Mouse (Mus musculus) kidney, embryonic 14.5 days (tissue): ENCODE data around the gene Bpifc. TPM values are rescaled to one million over a fixed set of nuclear protein-coding genes. Genes with fewer than 3 reads are reported as not detected.
"Not testable (repeated sequence)": the region's sequence is repeated elsewhere in the genome, so short reads cannot be mapped to it uniquely, and the experiment has no call there.

Experiments
- ATAC-seq: fragments of 200-750 bp; cut with Nextera tagmentation; 2 replicates; pipeline ENCODE4 v1.8.0; 2017; ENCODE audit warnings: moderate number of reproducible peaks, mild to moderate bottlenecking, moderate TSS enrichment, moderate library complexity; ENCODE audit not compliant: low FRiP score, low TSS enrichment
- H3K27ac ChIP-seq: fragments of 300-500 bp; sonication (generic); 2 replicates; pipeline ENCODE4 v1.5.1; 2014; ENCODE audit warnings: low read depth, mild to moderate bottlenecking, low read length, moderate library complexity, mixed read lengths
- H3K27me3 ChIP-seq: fragments of 300-500 bp; sonication (generic); 2 replicates; pipeline ENCODE4 v1.6.1; 2014; ENCODE audit warnings: mild to moderate bottlenecking, low read length; ENCODE audit not compliant: control insufficient read depth, insufficient read depth
- H3K36me3 ChIP-seq: fragments of 300-500 bp; sonication (generic); 2 replicates; pipeline ENCODE4 v1.6.1; 2014; ENCODE audit warnings: low read length, mixed read lengths; ENCODE audit not compliant: control insufficient read depth, insufficient read depth
- H3K4me1 ChIP-seq: fragments of 300-500 bp; sonication (generic); 2 replicates; pipeline ENCODE4 v1.6.1; 2014; ENCODE audit warnings: low read length, mixed read lengths; ENCODE audit not compliant: control insufficient read depth, insufficient read depth
- H3K4me2 ChIP-seq: fragments of 300-500 bp; sonication (generic); replicated peaks from 2 replicates; pipeline ENCODE4 v1.6.1; 2014; ENCODE audit warnings: low read depth, mild to moderate bottlenecking, low read length
- H3K4me3 ChIP-seq: fragments of 300-500 bp; sonication (generic); 2 replicates; pipeline ENCODE4 v1.5.1; 2014; ENCODE audit warnings: mild to moderate bottlenecking, low read length
- H3K9ac ChIP-seq: fragments of 300-500 bp; sonication (generic); 2 replicates; pipeline ENCODE4 v1.6.1; 2014; ENCODE audit warnings: low read depth, mild to moderate bottlenecking, low read length, moderate library complexity
- H3K9me3 ChIP-seq: fragments of 300-500 bp; sonication (generic); 2 replicates; pipeline ENCODE4 v1.6.1; 2016; ENCODE audit warnings: low read length; ENCODE audit not compliant: control insufficient read depth
- WGBS: fragments of 180-500 bp; shearing (Covaris S2); extraction: QIAGEN DNeasy Blood & Tissue Kit; methylation state at CpG from one replicate; pipeline ENCODE4 v1.1.7; 2014; 5-methylcytosine and 5-hydroxymethylcytosine counted together
- polyA plus RNA-seq: library from polyadenylated mRNA; unstranded; fragments of >200 nt; fragmentation: Nextera tagmentation; extraction: Ambion mirVana; gene quantifications from 2 replicates; pipeline ENCODE4 v1.2.1, GENCODE M21; 2014

Gene Bpifc
- polyA plus RNA-seq, 1 experiment from 2014 or later, result 0.30 TPM

GRCm38 (mm10) chr10:86044066-86044465 is 32.4 kb upstream of the Bpifc start:
- H3K27me3 ChIP-seq, result no peaks in the 10 kb centered on the region
- H3K9ac ChIP-seq, result no peak overlapping the region
- ATAC-seq, result no peak
- no peak overlapping the region for H3K4me2 ChIP-seq
- H3K9me3 ChIP-seq, result no peaks in the 10 kb centered on the region
- no peaks in the 10 kb centered on the region for H3K4me1 ChIP-seq
- H3K36me3 ChIP-seq, result peaks cover 20% of the 10 kb centered on the region
- H3K27ac ChIP-seq, result no peak overlapping the region
- 92% methylated on average over 8 of the region's 8 CpGs for WGBS
- H3K4me3 ChIP-seq, result no peak overlapping the region

- Histone ChIP-seq H3K4me1 (no peaks in the 10 kb centered on the region), H3K27me3 (no peaks in the 10 kb centered on the region), H3K4me3 (no peak overlapping the region), H3K9me3 (no peaks in the 10 kb centered on the region), H3K9ac (no peak overlapping the region), H3K36me3 (peaks cover 20% of the 10 kb centered on the region), H3K27ac (no peak overlapping the region), H3K4me2 (no peak overlapping the region)
- WGBS, result 83% methylated on average over 4 of the region's 4 CpGs
- no peak for ATAC-seq
Observed at GRCm38 (mm10) chr10:86043651-86044050, 32.0 kb upstream of the Bpifc start.

- no peak for ATAC-seq
- peaks cover 28% of the 10 kb centered on the region for H3K36me3 ChIP-seq
- 85% methylated on average over 2 of the region's 2 CpGs for WGBS
Observed at GRCm38 (mm10) chr10:86034007-86034728, 22.5 kb upstream of the Bpifc start.

GRCm38 (mm10) chr10:86032517-86032916 is 20.8 kb upstream of the Bpifc start:
- Histone ChIP-seq H3K4me1 (no peaks in the 10 kb centered on the region), H3K36me3 (peaks cover 29% of the 10 kb centered on the region), H3K4me3 (no peak overlapping the region), H3K4me2 (no peak overlapping the region), H3K27me3 (no peaks in the 10 kb centered on the region), H3K9me3 (no peaks in the 10 kb centered on the region), H3K9ac (no peak overlapping the region), H3K27ac (no peak overlapping the region)
- 90% methylated on average over 3 of the region's 3 CpGs for WGBS
- ATAC-seq, result no peak

More at GRCm38 (mm10) chr10:86034007-86034728, 22.5 kb upstream of the Bpifc start:
- Histone ChIP-seq H3K4me3 (no peak overlapping the region), H3K4me2 (no peak overlapping the region), H3K9ac (no peak overlapping the region), H3K4me1 (no peaks in the 10 kb centered on the region), H3K27me3 (no peaks in the 10 kb centered on the region), H3K9me3 (no peaks in the 10 kb centered on the region), H3K27ac (no peak overlapping the region)

- no peaks in the 10 kb centered on the region for H3K27me3 ChIP-seq
- H3K4me2 ChIP-seq, result no peak overlapping the region
- H3K36me3 ChIP-seq, result peaks cover 28% of the 10 kb centered on the region
- H3K4me3 ChIP-seq, result no peak overlapping the region
- no peak overlapping the region for H3K9ac ChIP-seq
- WGBS, result 91% methylated on average over 7 of the region's 7 CpGs
- ATAC-seq, result no peak
- no peaks in the 10 kb centered on the region for H3K9me3 ChIP-seq
- no peak overlapping the region for H3K27ac ChIP-seq
- H3K4me1 ChIP-seq, result no peaks in the 10 kb centered on the region
Observed at GRCm38 (mm10) chr10:86030743-86031142, 19.0 kb upstream of the Bpifc start.

- H3K36me3 ChIP-seq, result peaks cover 20% of the 10 kb centered on the region
- not testable (repeated sequence) for H3K4me2 ChIP-seq, H3K9ac ChIP-seq, H3K4me1 ChIP-seq, H3K27ac ChIP-seq, ATAC-seq, H3K4me3 ChIP-seq, H3K9me3 ChIP-seq, H3K27me3 ChIP-seq
- 94% methylated on average over 1 of the region's 1 CpGs for WGBS
Observed at GRCm38 (mm10) chr10:86026807-86027206, 15.1 kb upstream of the Bpifc start.

- no peak for ATAC-seq
- no peak overlapping the region for H3K4me2 ChIP-seq
- peaks cover 4% of the 10 kb centered on the region; the same call in 1 of the 2 replicates for H3K4me1 ChIP-seq
- no peak overlapping the region for H3K9ac ChIP-seq
- no peaks in the 10 kb centered on the region for H3K27me3 ChIP-seq
- 96% methylated on average over 3 of the region's 3 CpGs for WGBS
- no peaks in the 10 kb centered on the region for H3K9me3 ChIP-seq
- H3K36me3 ChIP-seq, result peaks cover 20% of the 10 kb centered on the region
- H3K4me3 ChIP-seq, result no peak overlapping the region
- no peak overlapping the region for H3K27ac ChIP-seq
Observed at GRCm38 (mm10) chr10:86026354-86026753, 14.7 kb upstream of the Bpifc start.

- Histone ChIP-seq H3K27me3 (no peaks in the 10 kb centered on the region), H3K9me3 (no peaks in the 10 kb centered on the region), H3K27ac (no peak overlapping the region), H3K36me3 (peaks cover 17% of the 10 kb centered on the region), H3K9ac (no peak overlapping the region), H3K4me2 (no peak overlapping the region), H3K4me1 (peaks cover 4% of the 10 kb centered on the region; the same call in 1 of the 2 replicates), H3K4me3 (no peak overlapping the region)
- ATAC-seq, result no peak
- WGBS, result 86% methylated on average over 2 of the region's 2 CpGs
Observed at GRCm38 (mm10) chr10:86025906-86026305, 14.2 kb upstream of the Bpifc start.

- 0 out of 2 replicates have a peak, but pooled peaks cover 3% of the 10 kb centered on the region for H3K27me3 ChIP-seq
- H3K4me3 ChIP-seq, result peak overlapping the region; percentile 93; the same call in 1 of the 2 replicates
- ATAC-seq, result no peak
- no peaks in the 10 kb centered on the region for H3K9me3 ChIP-seq
- no peak overlapping the region for H3K9ac ChIP-seq
- H3K36me3 ChIP-seq, result no peaks in the 10 kb centered on the region; the same call in 1 of the 2 replicates
- peak overlapping the region; percentile 60 for H3K4me2 ChIP-seq
- no peak overlapping the region for H3K27ac ChIP-seq
- H3K4me1 ChIP-seq, result peaks cover 4% of the 10 kb centered on the region; the same call in 1 of the 2 replicates
Observed at GRCm38 (mm10) chr10:86023149-86023548, 11.5 kb upstream of the Bpifc start.
